Mouse (Mus musculus) liver, embryonic 14.5 days (tissue): ENCODE measurements around the gene Cpxcr1.

ENCODE experiments used
- CTCF ChIP-seq: IDR thresholded peaks from 2 replicates; pipeline ENCODE4 v1.5.1; 2016; ENCODE audit warnings: antibody characterized with exemption, low read depth, control low read depth
- EP300 ChIP-seq: IDR thresholded peaks from 2 replicates; pipeline ENCODE4 v1.6.1; 2016; ENCODE audit warnings: antibody characterized with exemption, low read depth

- no peak for TF ChIP-seq CTCF
- TF ChIP-seq EP300, result no peak
These were observed at the start of gene Cpxcr1 for GRCm38 (mm10) chrX:116448644-116449043.
